8 mouse cellular contexts compared by ENCODE assay signal in genomic region chr17:65613463-65614412, GRCm38 (mm10). TPM values are rescaled to one million over a fixed set of nuclear protein-coding genes. Genes with fewer than 3 reads are reported as not detected.
DNase-seq lines count a peak whose midpoint lies in the region; ATAC-seq and TF ChIP-seq lines count a peak whose summit lies in the region.

Gene Vapa (minus strand): TSS chr17:65613555.

- peak within 1 kb of the TSS; percentile 99 for H3K27ac ChIP-seq in forebrain, embryonic 10.5 days
- peak within 1 kb of the TSS; percentile 100 for H3K27ac ChIP-seq in heart, embryonic 15.5 days
- H3K27ac ChIP-seq in liver, embryonic 14.5 days = peak within 1 kb of the TSS; percentile 82
- H3K27ac ChIP-seq in neural tube, embryonic 11.5 days (ENCODE audit: low read depth, low read length) = peak within 1 kb of the TSS; percentile 96
- H3K27ac ChIP-seq in stomach, postnatal 0 days (replicated peaks) = peak within 1 kb of the TSS; percentile 99

- ATAC-seq in heart, embryonic 15.5 days (replicated peaks; ENCODE audit: insufficient number of reproducible peaks, insufficient read depth, low FRiP score, low read depth) = peak; percentile 92
- ATAC-seq in liver, embryonic 14.5 days (ENCODE audit: insufficient read depth) = peak; percentile 86
- peak; percentile 91 for ATAC-seq in neural tube, embryonic 11.5 days (ENCODE audit: insufficient read depth, low FRiP score, low TSS enrichment)
- ATAC-seq in stomach, postnatal 0 days (ENCODE audit: low FRiP score, low TSS enrichment) = peak; percentile 95

- H3K27me3 ChIP-seq in forebrain, embryonic 10.5 days (ENCODE audit: poor library complexity, severe bottlenecking) = no peaks in the 10 kb centered on the region
- no peaks in the 10 kb centered on the region for H3K27me3 ChIP-seq in heart, embryonic 15.5 days
- H3K27me3 ChIP-seq in liver, embryonic 14.5 days (ENCODE audit: control insufficient read depth, insufficient read depth, low read length) = no peaks in the 10 kb centered on the region
- no peaks in the 10 kb centered on the region for H3K27me3 ChIP-seq in neural tube, embryonic 11.5 days (ENCODE audit: control insufficient read depth, insufficient read depth, low read length)
- H3K27me3 ChIP-seq in stomach, postnatal 0 days (ENCODE audit: control insufficient read depth, insufficient read depth, low read length) = no peaks in the 10 kb centered on the region

- H3K36me3 ChIP-seq in forebrain, embryonic 10.5 days (replicated peaks) = peaks cover 12% of the 10 kb centered on the region
- no peaks in the 10 kb centered on the region for H3K36me3 ChIP-seq in heart, embryonic 15.5 days
- no peaks in the 10 kb centered on the region; the same call in 1 of the 2 replicates for H3K36me3 ChIP-seq in liver, embryonic 14.5 days (replicated peaks; ENCODE audit: control insufficient read depth, insufficient read depth, low read depth)
- H3K36me3 ChIP-seq in neural tube, embryonic 11.5 days (ENCODE audit: control insufficient read depth, insufficient read depth, low read length) = no peaks in the 10 kb centered on the region
- H3K36me3 ChIP-seq in stomach, postnatal 0 days (ENCODE audit: control insufficient read depth, insufficient read depth, low read length) = no peaks in the 10 kb centered on the region

- peak; percentile 98 for DNase-seq in CD8-positive naive resting alpha-beta T cell, adult 2 months (ENCODE audit: low read depth in 2 of 2, low spot score in 2 of 2)
- peak; percentile 93 for DNase-seq in c-Kit-positive CD71-negative TER-119-negative erythroid progenitor cells, embryonic 14.5 days (ENCODE audit: low read depth)
- DNase-seq in forebrain, embryonic 10.5 days (ENCODE audit: extremely low spot score, low spot score) = peak; percentile 96
- peak; percentile 98 to 99 for DNase-seq in kidney, postnatal 25 days
- peak; percentile 90 to 92 (median 91) for DNase-seq in liver, embryonic 14.5 days (ENCODE audit: low read depth in 3 of 3, low spot score in 3 of 3)
- DNase-seq in neural tube, embryonic 11.5 days (ENCODE audit: low spot score) = peak; percentile 100
- DNase-seq in stomach, postnatal 0 days (ENCODE audit: low spot score) = peak; percentile 98

- TF ChIP-seq EP300 in liver, embryonic 14.5 days (IDR thresholded peaks at IDR 0.05; ENCODE audit: low read depth) = 0 out of 2 replicates have a peak, but pooled peaks have one; percentile 25
- peak; percentile 56 for TF ChIP-seq EP300 in stomach, postnatal 0 days (optimal IDR thresholded peaks at IDR 0.05)

- no peaks in the 10 kb centered on the region for H3K9me3 ChIP-seq in forebrain, embryonic 10.5 days
- H3K9me3 ChIP-seq in heart, embryonic 15.5 days (replicated peaks) = no peaks in the 10 kb centered on the region
- no peaks in the 10 kb centered on the region for H3K9me3 ChIP-seq in liver, embryonic 14.5 days (ENCODE audit: control insufficient read depth, low read length)
- no peaks in the 10 kb centered on the region for H3K9me3 ChIP-seq in neural tube, embryonic 11.5 days (ENCODE audit: control insufficient read depth, low read length)
- no peaks in the 10 kb centered on the region for H3K9me3 ChIP-seq in stomach, postnatal 0 days (ENCODE audit: control insufficient read depth, low read length)

- under 1% methylated on average over 85 of the region's 85 CpGs for WGBS in forebrain, embryonic 10.5 days
- WGBS in heart, embryonic 15.5 days = under 1% methylated on average over 75 of the region's 85 CpGs
- WGBS in liver, embryonic 14.5 days (ENCODE audit: insufficient replicate concordance) = under 1% methylated on average over 85 of the region's 85 CpGs
- 0% methylated on average over 76 of the region's 85 CpGs for WGBS in neural tube, embryonic 11.5 days
- under 1% methylated on average over 80 of the region's 85 CpGs for WGBS in stomach, postnatal 0 days

- peak within 1 kb of the TSS; percentile 91 for H3K4me3 ChIP-seq in forebrain, embryonic 10.5 days
- H3K4me3 ChIP-seq in heart, embryonic 15.5 days = peak within 1 kb of the TSS; percentile 92
- peak within 1 kb of the TSS; percentile 69 to 97 for H3K4me3 ChIP-seq in liver, embryonic 14.5 days (ENCODE audit: insufficient read depth in 1 of 2, low read depth in 2 of 2, low read length in 2 of 2)
- H3K4me3 ChIP-seq in neural tube, embryonic 11.5 days (ENCODE audit: low read depth, low read length) = peak within 1 kb of the TSS; percentile 97
- H3K4me3 ChIP-seq in stomach, postnatal 0 days (ENCODE audit: low read depth, low read length) = peak within 1 kb of the TSS; percentile 100

- TF ChIP-seq CTCF in liver, embryonic 14.5 days (IDR thresholded peaks at IDR 0.05; ENCODE audit: low read depth) = no peak
- TF ChIP-seq CTCF in stomach, postnatal 0 days (IDR thresholded peaks at IDR 0.05; ENCODE audit: low read depth) = no peak

- H3K4me1 ChIP-seq in forebrain, embryonic 10.5 days = peaks cover 38% of the 10 kb centered on the region
- peaks cover 30% of the 10 kb centered on the region for H3K4me1 ChIP-seq in heart, embryonic 15.5 days (replicated peaks)
- H3K4me1 ChIP-seq in liver, embryonic 14.5 days (replicated peaks; ENCODE audit: control insufficient read depth in 2 of 2, insufficient read depth in 2 of 2, low read length in 1 of 2) = peaks cover 15 to 18% of the 10 kb centered on the region in 2 experiments
- peaks cover 12% of the 10 kb centered on the region; the same call in 1 of the 2 replicates for H3K4me1 ChIP-seq in neural tube, embryonic 11.5 days (ENCODE audit: control insufficient read depth, insufficient read depth, low read length)
- peaks cover 5% of the 10 kb centered on the region; the same call in 1 of the 2 replicates for H3K4me1 ChIP-seq in stomach, postnatal 0 days (replicated peaks; ENCODE audit: control insufficient read depth, insufficient read depth)

- peak within 1 kb of the TSS; percentile 73 for H3K4me2 ChIP-seq in heart, embryonic 15.5 days
- peak within 1 kb of the TSS; percentile 89 for H3K4me2 ChIP-seq in liver, embryonic 14.5 days (ENCODE audit: low read depth)
- H3K4me2 ChIP-seq in neural tube, embryonic 11.5 days (ENCODE audit: low read depth) = peak within 1 kb of the TSS; percentile 48
- peak within 1 kb of the TSS; percentile 66 for H3K4me2 ChIP-seq in stomach, postnatal 0 days (replicated peaks; ENCODE audit: low read depth)

- peak within 1 kb of the TSS; percentile 100 for H3K9ac ChIP-seq in heart, embryonic 15.5 days
- H3K9ac ChIP-seq in liver, embryonic 14.5 days (replicated peaks) = peak within 1 kb of the TSS; percentile 89
- H3K9ac ChIP-seq in neural tube, embryonic 11.5 days (ENCODE audit: low read length) = peak within 1 kb of the TSS; percentile 90
- H3K9ac ChIP-seq in stomach, postnatal 0 days (ENCODE audit: low read length) = peak within 1 kb of the TSS; percentile 97

RNA-seq across cellular contexts. Expression of gene Vapa, which starts in this region (rescaled TPM):
- polyA plus RNA-seq in forebrain, embryonic 10.5 days (2016; fragmentation: Nextera tagmentation; extraction: Ambion mirVana) = 159 and 174 TPM in 2 replicates
- 154 and 159 TPM in 2 replicates for polyA plus RNA-seq in heart, embryonic 15.5 days (2015; fragmentation: Nextera tagmentation; extraction: Ambion mirVana)
- 9.0 and 17.1 TPM in 2 replicates for polyA plus RNA-seq in liver, embryonic 14.5 days (2012; rRNA removed)
- polyA plus RNA-seq in liver, embryonic 14.5 days (2014; fragmentation: Nextera tagmentation; extraction: Ambion mirVana) = 60.6 and 62.9 TPM in 2 replicates
- polyA plus RNA-seq in neural tube, embryonic 11.5 days (2014; fragmentation: Nextera tagmentation; extraction: Ambion mirVana) = 248 and 259 TPM in 2 replicates
- 203 and 210 TPM in 2 replicates for polyA plus RNA-seq in stomach, postnatal 0 days (2015; fragmentation: Nextera tagmentation; extraction: Ambion mirVana)

Comparison
In these comparisons a context has a peak if more than half of its experiments do, and no peak if none do; other contexts are left out.
1. Peak in every context shown above with its lines: DNase-seq, ATAC-seq, H3K4me3 ChIP-seq and H3K27ac ChIP-seq.